ENCODE assay signal across 9 mouse cellular contexts in genomic region chr11:70247136-70247845, GRCm38 (mm10). TPM values are rescaled to one million over a fixed set of nuclear protein-coding genes. Genes with fewer than 3 reads are reported as not detected.
A peak's percentile ranks its signal among the peaks of the same experiment; 100 is the strongest.
DNase-seq lines count a peak whose midpoint lies in the region; ATAC-seq and TF ChIP-seq lines count a peak whose summit lies in the region.
"Had no signal": no experiment of that assay in that cellular context is flagged by ENCODE, and none has a peak within 500 bp of the region (broad histone marks: within the 10 kb centered on the region; RNA-seq: fewer than 3 reads in every experiment).

No protein-coding gene starts in this region.

- no peak overlapping the region for H3K4me3 ChIP-seq in heart, adult 2 months
- H3K4me3 ChIP-seq in heart, embryonic 12.5 days = no peak overlapping the region
- H3K4me3 ChIP-seq in MEL (ENCODE audit: control insufficient read depth in 1 of 2, insufficient read depth in 1 of 2, low read depth in 2 of 2, low read length in 2 of 2) = no peak overlapping the region
- H3K4me3 ChIP-seq in hindbrain, postnatal 0 days (ENCODE audit: low read length) = no peak overlapping the region
- H3K4me3 ChIP-seq: embryonic facial prominence, embryonic 12.5 days had no signal

- no peak overlapping the region for H3K9ac ChIP-seq in heart, adult 2 months (ENCODE audit: low read depth, low read length)
- no peak overlapping the region for H3K9ac ChIP-seq in heart, embryonic 12.5 days
- H3K9ac ChIP-seq in MEL (ENCODE audit: control insufficient read depth, low read depth, low read length, poor library complexity, severe bottlenecking) = no peak overlapping the region
- no peak overlapping the region for H3K9ac ChIP-seq in hindbrain, postnatal 0 days (replicated peaks; ENCODE audit: low read length)
- H3K9ac ChIP-seq: embryonic facial prominence, embryonic 12.5 days had no signal

- DNase-seq in heart, adult 2 months = peak; percentile 44 to 53
- DNase-seq in 416B (ENCODE audit: low read depth) (peak; percentile 77), MEL (ENCODE audit: low read depth, low spot score) (peak; percentile 83)
- peak; percentile 74 for DNase-seq in cerebellum, adult 8-10 months
- DNase-seq in hindbrain, postnatal 0 days (ENCODE audit: low spot score) = peak; percentile 70
- peak; percentile 80 for DNase-seq in lung, postnatal 25 days (ENCODE audit: low spot score)
- DNase-seq in thymus, postnatal 14 days = peak; percentile 87

- no peaks in the 10 kb centered on the region for H3K79me2 ChIP-seq in heart, adult 2 months (replicated peaks; ENCODE audit: control insufficient read depth, insufficient read depth, low read length)
- H3K79me2 ChIP-seq in MEL (ENCODE audit: control insufficient read depth, insufficient read depth, low read length, poor library complexity) = no peaks in the 10 kb centered on the region

- ATAC-seq in heart, embryonic 12.5 days (ENCODE audit: insufficient number of reproducible peaks, low FRiP score) = no peak
- no peak for ATAC-seq in hindbrain, postnatal 0 days

- H3K36me3 ChIP-seq in heart, adult 2 months (ENCODE audit: control insufficient read depth, insufficient read depth, low read length) = no peaks in the 10 kb centered on the region
- H3K36me3 ChIP-seq in heart, embryonic 12.5 days = no peaks in the 10 kb centered on the region
- no peaks in the 10 kb centered on the region for H3K36me3 ChIP-seq in MEL (ENCODE audit: control insufficient read depth in 1 of 2, insufficient read depth in 2 of 2, low read length in 2 of 2)
- no peaks in the 10 kb centered on the region for H3K36me3 ChIP-seq in hindbrain, postnatal 0 days (ENCODE audit: insufficient read depth, low read length)
- H3K36me3 ChIP-seq: embryonic facial prominence, embryonic 12.5 days had no signal

- peak; percentile 32 for TF ChIP-seq RAD21 in MEL (IDR thresholded peaks at IDR 0.05; ENCODE audit: low read depth, low read length)

- no peaks in the 10 kb centered on the region for H3K4me1 ChIP-seq in heart, adult 2 months (ENCODE audit: control insufficient read depth, insufficient read depth, low read length)
- H3K4me1 ChIP-seq in heart, embryonic 12.5 days (replicated peaks) = no peaks in the 10 kb centered on the region
- no peaks in the 10 kb centered on the region for H3K4me1 ChIP-seq in MEL (ENCODE audit: control insufficient read depth in 1 of 2, insufficient read depth in 2 of 2, low read length in 2 of 2)
- H3K4me1 ChIP-seq in hindbrain, postnatal 0 days (ENCODE audit: insufficient read depth, low read length) = no peaks in the 10 kb centered on the region
- H3K4me1 ChIP-seq: embryonic facial prominence, embryonic 12.5 days had no signal

- H3K27ac ChIP-seq in heart, adult 2 months = no peak overlapping the region
- H3K27ac ChIP-seq in heart, embryonic 12.5 days (ENCODE audit: poor library complexity, severe bottlenecking) = no peak overlapping the region
- H3K27ac ChIP-seq in MEL (ENCODE audit: control insufficient read depth, low read depth, low read length) = no peak overlapping the region
- no peak overlapping the region for H3K27ac ChIP-seq in hindbrain, postnatal 0 days
- H3K27ac ChIP-seq: embryonic facial prominence, embryonic 12.5 days had no signal

- no peak for TF ChIP-seq POLR2A in heart, adult 2 months (IDR thresholded peaks at IDR 0.05; ENCODE audit: insufficient read depth, low read depth, low read length)
- no peak for TF ChIP-seq POLR2A in MEL (IDR thresholded peaks at IDR 0.05; ENCODE audit: control insufficient read depth in 1 of 2, insufficient read depth in 1 of 2, low read depth in 1 of 2, low read length in 2 of 2, poor library complexity in 1 of 2)

- no peak overlapping the region for H3K4me2 ChIP-seq in heart, embryonic 12.5 days
- no peak overlapping the region for H3K4me2 ChIP-seq in hindbrain, postnatal 0 days (ENCODE audit: low read depth, low read length)
- H3K4me2 ChIP-seq: embryonic facial prominence, embryonic 12.5 days had no signal

- intact Hi-C loops in heart, adult 2 months (cut with DNase I) = no loop called here

- no peaks in the 10 kb centered on the region for H3K27me3 ChIP-seq in heart, adult 2 months (ENCODE audit: control insufficient read depth, insufficient read depth, low read length)
- peaks cover 50% of the 10 kb centered on the region for H3K27me3 ChIP-seq in heart, embryonic 12.5 days (replicated peaks)
- peaks cover 2% of the 10 kb centered on the region in 2 experiments for H3K27me3 ChIP-seq in MEL (ENCODE audit: control insufficient read depth in 1 of 2, insufficient read depth in 2 of 2, low read length in 2 of 2)
- no peaks in the 10 kb centered on the region for H3K27me3 ChIP-seq in hindbrain, postnatal 0 days (ENCODE audit: insufficient read depth, low read length)

- 45% methylated on average over 9 of the region's 9 CpGs for WGBS in heart, adult 2 months
- WGBS in heart, embryonic 12.5 days = 42% methylated on average over 9 of the region's 9 CpGs
- WGBS in hindbrain, postnatal 0 days = 53% methylated on average over 9 of the region's 9 CpGs

- no peak for TF ChIP-seq EP300 in heart, adult 2 months (IDR thresholded peaks at IDR 0.05; ENCODE audit: insufficient read depth, low read depth, low read length)
- no peak for TF ChIP-seq EP300 in MEL (IDR thresholded peaks at IDR 0.05; ENCODE audit: low read depth in 1 of 2, low read length in 2 of 2)

- TF ChIP-seq CTCF in heart, adult 2 months (IDR thresholded peaks at IDR 0.05) = peak; percentile 94
- peak; percentile 29 to 86 (median 69); a peak in 5 of 6 replicates for TF ChIP-seq CTCF in MEL (IDR thresholded peaks at IDR 0.05 in 2 of 3, conservative IDR thresholded peaks at IDR 0.05 in 1 of 3; ENCODE audit: control insufficient read depth in 1 of 3, insufficient read depth in 1 of 3, low read depth in 2 of 3, low read length in 3 of 3, poor library complexity in 1 of 3, severe bottlenecking in 1 of 3)
- TF ChIP-seq CTCF in hindbrain, postnatal 0 days (IDR thresholded peaks at IDR 0.05; ENCODE audit: low read depth) = peak; percentile 81

- no peaks in the 10 kb centered on the region for H3K9me3 ChIP-seq in heart, embryonic 12.5 days (replicated peaks)
- no peaks in the 10 kb centered on the region for H3K9me3 ChIP-seq in MEL (replicated peaks; ENCODE audit: insufficient read depth, low read length)
- no peaks in the 10 kb centered on the region for H3K9me3 ChIP-seq in hindbrain, postnatal 0 days (ENCODE audit: low read length)
- H3K9me3 ChIP-seq: embryonic facial prominence, embryonic 12.5 days had no signal

TF ChIP-seq in MEL, 35 proteins besides CTCF, POLR2A, EP300 and RAD21 (continues in another document):
- TF ChIP-seq ZMIZ1 (IDR thresholded peaks at IDR 0.05; ENCODE audit: low read depth, low read length) (no peak), ZKSCAN1 (IDR thresholded peaks at IDR 0.05; ENCODE audit: low read depth, low read length) (no peak), ETS1 (IDR thresholded peaks at IDR 0.05; ENCODE audit: low read depth, low read length) (no peak)

RNA-seq across cellular contexts. Expression of gene Rnasek, which starts 7.6 kb away (rescaled TPM):
- 100 to 1,000 TPM in 1 of 2 experiments, 10 to 100 TPM in 1; 95.4 to 103 TPM for total RNA-seq in heart, adult 2 months (2021)
- polyA plus RNA-seq in heart, adult 2 months (2012; rRNA removed) = 130 and 166 TPM in 2 replicates
- 204 and 207 TPM in 2 replicates for polyA plus RNA-seq in heart, embryonic 12.5 days (2016; fragmentation: Nextera tagmentation; extraction: Ambion mirVana)
- 46.8 and 56.2 TPM in 2 replicates for total RNA-seq in MEL (2012; rRNA removed)
- polyA plus RNA-seq in MEL (2012; ENCODE audit: insufficient read depth in 1 of 2, insufficient read length in 2 of 2, low read depth in 1 of 2, low replicate concordance in 2 of 2, missing spikeins in 1 of 2) = 100 to 1,000 TPM in 1 of 2 experiments, not detected in 1; 179 TPM
- 85.4 and 88.6 TPM in 2 replicates for total RNA-seq in hindbrain, postnatal 0 days (2014; rRNA removed)
- polyA plus RNA-seq in hindbrain, postnatal 0 days (2015; fragmentation: Nextera tagmentation; extraction: Ambion mirVana) = 597 and 610 TPM in 2 replicates

RNA-seq across cellular contexts. Expression of gene Gm21988, which starts 7.7 kb away (rescaled TPM):
- 1 to 10 TPM; 2.0 to 3.4 TPM for total RNA-seq in heart, adult 2 months (2021)
- 5.0 and 5.5 TPM in 2 replicates for polyA plus RNA-seq in heart, adult 2 months (2012; rRNA removed)
- polyA plus RNA-seq in heart, embryonic 12.5 days (2016; fragmentation: Nextera tagmentation; extraction: Ambion mirVana) = 9.0 and 9.5 TPM in 2 replicates
- total RNA-seq in MEL (2012; rRNA removed) = 2.3 and 3.7 TPM in 2 replicates
- 1 to 10 TPM in 1 of 2 experiments, not detected in 1; 4.1 TPM for polyA plus RNA-seq in MEL (2012; ENCODE audit: insufficient read depth in 1 of 2, insufficient read length in 2 of 2, low read depth in 1 of 2, low replicate concordance in 2 of 2, missing spikeins in 1 of 2)
- 1.9 and 2.8 TPM in 2 replicates for total RNA-seq in hindbrain, postnatal 0 days (2014; rRNA removed)
- polyA plus RNA-seq in hindbrain, postnatal 0 days (2015; fragmentation: Nextera tagmentation; extraction: Ambion mirVana) = 14.2 and 15.2 TPM in 2 replicates

RNA-seq across cellular contexts. Expression of gene Alox12, which starts 7.9 kb away (rescaled TPM):
- 1 to 10 TPM; 2.8 to 6.0 TPM for total RNA-seq in heart, adult 2 months (2021)
- polyA plus RNA-seq in heart, adult 2 months (2012; rRNA removed) = 6.2 and 7.2 TPM in 2 replicates
- 3.8 and 7.8 TPM in 2 replicates for polyA plus RNA-seq in heart, embryonic 12.5 days (2016; fragmentation: Nextera tagmentation; extraction: Ambion mirVana)
- total RNA-seq in MEL (2012; rRNA removed) = not detected in 2 replicates
- polyA plus RNA-seq in MEL (2012; ENCODE audit: insufficient read depth in 1 of 2, insufficient read length in 2 of 2, low read depth in 1 of 2, low replicate concordance in 2 of 2, missing spikeins in 1 of 2) = under 1 TPM in 1 of 2 experiments, not detected in 1; 0.03 TPM
- total RNA-seq in hindbrain, postnatal 0 days (2014; rRNA removed) = 0.16 and 0.36 TPM in 2 replicates
- 0.32 and 0.49 TPM in 2 replicates for polyA plus RNA-seq in hindbrain, postnatal 0 days (2015; fragmentation: Nextera tagmentation; extraction: Ambion mirVana)

RNA-seq across cellular contexts. Expression of gene 0610010K14Rik, which starts 9.6 kb away (rescaled TPM):
- 10 to 100 TPM; 30.7 to 34.5 TPM for total RNA-seq in heart, adult 2 months (2021)
- polyA plus RNA-seq in heart, adult 2 months (2012; rRNA removed) = 38.9 and 48.1 TPM in 2 replicates
- polyA plus RNA-seq in heart, embryonic 12.5 days (2016; fragmentation: Nextera tagmentation; extraction: Ambion mirVana) = 125 and 126 TPM in 2 replicates
- 60.4 and 61.8 TPM in 2 replicates for total RNA-seq in MEL (2012; rRNA removed)
- 100 to 1,000 TPM in 1 of 2 experiments, not detected in 1; 189 TPM for polyA plus RNA-seq in MEL (2012; ENCODE audit: insufficient read depth in 1 of 2, insufficient read length in 2 of 2, low read depth in 1 of 2, low replicate concordance in 2 of 2, missing spikeins in 1 of 2)
- 61.6 and 96.0 TPM in 2 replicates for total RNA-seq in hindbrain, postnatal 0 days (2014; rRNA removed)
- 172 and 185 TPM in 2 replicates for polyA plus RNA-seq in hindbrain, postnatal 0 days (2015; fragmentation: Nextera tagmentation; extraction: Ambion mirVana)

RNA-seq across cellular contexts. Expression of gene Bcl6b, which starts 17.7 kb away (rescaled TPM):
- total RNA-seq in heart, adult 2 months (2021) = 10 to 100 TPM in 1 of 2 experiments, 1 to 10 TPM in 1; 9.1 to 13.7 TPM
- 18.9 and 21.0 TPM in 2 replicates for polyA plus RNA-seq in heart, adult 2 months (2012; rRNA removed)
- polyA plus RNA-seq in heart, embryonic 12.5 days (2016; fragmentation: Nextera tagmentation; extraction: Ambion mirVana) = 17.6 and 19.6 TPM in 2 replicates
- not detected in 2 replicates for total RNA-seq in MEL (2012; rRNA removed)
- not detected for polyA plus RNA-seq in MEL (2012; ENCODE audit: insufficient read depth in 1 of 2, insufficient read length in 2 of 2, low read depth in 1 of 2, low replicate concordance in 2 of 2, missing spikeins in 1 of 2)
- total RNA-seq in hindbrain, postnatal 0 days (2014; rRNA removed) = 4.9 and 5.0 TPM in 2 replicates
- 2.4 and 2.7 TPM in 2 replicates for polyA plus RNA-seq in hindbrain, postnatal 0 days (2015; fragmentation: Nextera tagmentation; extraction: Ambion mirVana)
